Mouse (Mus musculus): ENCODE results near the gene S1pr5.
"Not testable (repeated sequence)": the region's sequence is repeated elsewhere in the genome, so short reads cannot be mapped to it uniquely, and the experiment has no call there.

The S1pr5 gene

GRCm38 (mm10) chr9:21248326-21248725 lies at the start of gene S1pr5:
S1pr5 (minus strand) TSS chr9:21248443.
- no peak for DNase-seq (ENCODE audit: low spot score in 2 of 2)

GRCm38 (mm10) chr9:21292271-21292670 lies 44.0 kb upstream of the S1pr5 start:
- no peak for DNase-seq (ENCODE audit: low spot score in 2 of 2)

GRCm38 (mm10) chr9:21291868-21292267 lies 43.6 kb upstream of the S1pr5 start:
- DNase-seq (ENCODE audit: low spot score in 2 of 2) = not testable (repeated sequence)

- peak; percentile 99 for DNase-seq (ENCODE audit: low spot score in 2 of 2)
Observed at GRCm38 (mm10) chr9:21291022-21291787, 43.0 kb upstream of the S1pr5 start, which contains the start of gene Cdkn2d. Cdkn2d (minus strand) TSS chr9:21291407.

GRCm38 (mm10) chr9:21290589-21290988 lies 42.3 kb upstream of the S1pr5 start:
- peak in 1 of 2 experiments; percentile 40 for DNase-seq (ENCODE audit: low spot score in 2 of 2)

- no peak for DNase-seq (ENCODE audit: low spot score in 2 of 2)
Observed at GRCm38 (mm10) chr9:21289337-21289671, 41.1 kb upstream of the S1pr5 start.

GRCm38 (mm10) chr9:21288404-21289336 lies 40.4 kb upstream of the S1pr5 start:
- DNase-seq (ENCODE audit: low spot score in 2 of 2) = no peak

GRCm38 (mm10) chr9:21287571-21288402 lies 39.5 kb upstream of the S1pr5 start, which contains the start of gene Kri1:
Kri1 (minus strand) TSS chr9:21287969.
- DNase-seq (ENCODE audit: low spot score in 2 of 2) = peak; percentile 89 to 92

- no peak for DNase-seq (ENCODE audit: low spot score in 2 of 2)
Observed at GRCm38 (mm10) chr9:21286753-21287152, 38.5 kb upstream of the S1pr5 start.

- no peak for DNase-seq (ENCODE audit: low spot score in 2 of 2)
Observed at GRCm38 (mm10) chr9:21283994-21284393, 35.8 kb upstream of the S1pr5 start.

- DNase-seq (ENCODE audit: low spot score in 2 of 2) = no peak
Observed at GRCm38 (mm10) chr9:21283591-21283990, 35.3 kb upstream of the S1pr5 start.

- DNase-seq (ENCODE audit: low spot score in 2 of 2) = no peak
Observed at GRCm38 (mm10) chr9:21277776-21278175, 29.5 kb upstream of the S1pr5 start.

GRCm38 (mm10) chr9:21276307-21276706 lies 28.1 kb upstream of the S1pr5 start:
- no peak for DNase-seq (ENCODE audit: low spot score in 2 of 2)

GRCm38 (mm10) chr9:21275727-21276126 lies 27.5 kb upstream of the S1pr5 start:
- no peak for DNase-seq (ENCODE audit: low spot score in 2 of 2)

GRCm38 (mm10) chr9:21275013-21275710 lies 26.9 kb upstream of the S1pr5 start:
- DNase-seq (ENCODE audit: low spot score in 2 of 2) = no peak

GRCm38 (mm10) chr9:21274336-21274735 lies 26.1 kb upstream of the S1pr5 start:
- DNase-seq (ENCODE audit: low spot score in 2 of 2) = no peak

GRCm38 (mm10) chr9:21273520-21274228 lies 25.4 kb upstream of the S1pr5 start:
- no peak for DNase-seq (ENCODE audit: low spot score in 2 of 2)

GRCm38 (mm10) chr9:21273094-21273493 lies 24.9 kb upstream of the S1pr5 start:
- no peak for DNase-seq (ENCODE audit: low spot score in 2 of 2)

- DNase-seq (ENCODE audit: low spot score in 2 of 2) = no peak
Observed at GRCm38 (mm10) chr9:21272391-21272790, 24.1 kb upstream of the S1pr5 start.

- DNase-seq (ENCODE audit: low spot score in 2 of 2) = not testable (repeated sequence)
Observed at GRCm38 (mm10) chr9:21269590-21269989, 21.3 kb upstream of the S1pr5 start.

Data from frontal cortex, postnatal 25 days (tissue).